Mouse (Mus musculus) myocyte (in vitro differentiated cells): ENCODE data around the gene Serping1.

Experiments used
- POLR2A ChIP-seq: IDR thresholded peaks from one replicate; pipeline ENCODE4 v1.6.1; 2011; ENCODE audit warnings: low read depth, mild to moderate bottlenecking, control low read depth, moderate library complexity; ENCODE audit not compliant: insufficient read length
- TCF12 ChIP-seq: IDR thresholded peaks from one replicate; pipeline ENCODE4 v1.6.1; 2011; ENCODE audit warnings: mild to moderate bottlenecking, control low read depth; ENCODE audit not compliant: poor library complexity, insufficient read depth, severe bottlenecking
- TCF3 ChIP-seq: IDR thresholded peaks from one replicate; pipeline ENCODE4 v1.6.1; 2011; ENCODE audit warnings: low read depth, control low read depth; ENCODE audit not compliant: insufficient read length
- USF1 ChIP-seq: IDR thresholded peaks from one replicate; pipeline ENCODE4 v1.6.1; 2011; ENCODE audit warnings: low read depth, mild to moderate bottlenecking, control low read depth, moderate library complexity

DNA sequence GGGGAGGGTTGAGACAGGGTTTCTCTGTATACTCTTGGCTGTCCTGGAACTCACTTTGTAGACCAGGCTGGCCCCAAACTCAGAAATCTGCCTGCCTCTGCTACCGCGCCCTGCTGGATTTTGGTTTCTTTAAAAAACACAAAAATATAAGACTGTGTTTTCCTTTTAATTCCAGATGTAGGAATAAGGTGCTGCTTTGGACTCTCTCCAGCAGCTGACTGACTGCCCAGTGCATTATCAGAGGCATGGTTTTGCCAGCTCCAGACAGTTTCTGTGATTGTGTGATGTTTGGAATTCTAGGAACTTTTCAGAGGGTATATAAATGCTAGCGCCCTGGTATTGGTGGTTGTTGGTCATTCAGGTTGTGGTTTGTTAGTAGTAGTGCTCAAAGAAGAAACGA is 57.9 kb downstream of the Serping1 start:
- no peak for TF ChIP-seq TCF3
- no peak for TF ChIP-seq TCF12
- no peak for TF ChIP-seq POLR2A
- TF ChIP-seq USF1, result no peak
